In genomic region chr9:76869635-76870034, GRCm38 (mm10) we compare ENCODE assay signal across 14 mouse cellular contexts.
"Had no signal": no experiment of that assay in that cellular context is flagged by ENCODE, and none has a peak within 500 bp of the region (broad histone marks: within the 10 kb centered on the region; RNA-seq: fewer than 3 reads in every experiment).

No protein-coding gene starts in this region.

- DNase-seq: kidney, adult 18-20 months; kidney, adult 9 months; kidney, postnatal 14 days; layer of hippocampus, adult 9-11 months; layer of hippocampus, postnatal 36 days; left cerebral cortex, postnatal 4 days; lung, adult 2 months; lung, postnatal 14 days; lung, postnatal 4 days; retina, postnatal 1 day; right cerebral cortex, postnatal 25 days; spleen, adult 18-20 months; thymus, postnatal 36 days had no signal

- ATAC-seq: midbrain, embryonic 15.5 days had no signal
